Mouse (Mus musculus) left cerebral cortex, adult 11 months (tissue): ENCODE data around the gene Prps1l3.

Experiments
- DNase-seq: peaks from one replicate; pipeline ENCODE4 v3.0.0; 2022; ENCODE audit warnings: low spot score

The Prps1l3 gene

GRCm38 (mm10) chr12:57243671-57244495 is 13.7 kb downstream of the Prps1l3 start:
- no peak for DNase-seq

- no peak for DNase-seq
Measured at GRCm38 (mm10) chr12:57258572-57258971, 28.4 kb downstream of the Prps1l3 start.

GRCm38 (mm10) chr12:57275456-57275855 is 45.2 kb downstream of the Prps1l3 start:
- DNase-seq: no peak

DNA sequence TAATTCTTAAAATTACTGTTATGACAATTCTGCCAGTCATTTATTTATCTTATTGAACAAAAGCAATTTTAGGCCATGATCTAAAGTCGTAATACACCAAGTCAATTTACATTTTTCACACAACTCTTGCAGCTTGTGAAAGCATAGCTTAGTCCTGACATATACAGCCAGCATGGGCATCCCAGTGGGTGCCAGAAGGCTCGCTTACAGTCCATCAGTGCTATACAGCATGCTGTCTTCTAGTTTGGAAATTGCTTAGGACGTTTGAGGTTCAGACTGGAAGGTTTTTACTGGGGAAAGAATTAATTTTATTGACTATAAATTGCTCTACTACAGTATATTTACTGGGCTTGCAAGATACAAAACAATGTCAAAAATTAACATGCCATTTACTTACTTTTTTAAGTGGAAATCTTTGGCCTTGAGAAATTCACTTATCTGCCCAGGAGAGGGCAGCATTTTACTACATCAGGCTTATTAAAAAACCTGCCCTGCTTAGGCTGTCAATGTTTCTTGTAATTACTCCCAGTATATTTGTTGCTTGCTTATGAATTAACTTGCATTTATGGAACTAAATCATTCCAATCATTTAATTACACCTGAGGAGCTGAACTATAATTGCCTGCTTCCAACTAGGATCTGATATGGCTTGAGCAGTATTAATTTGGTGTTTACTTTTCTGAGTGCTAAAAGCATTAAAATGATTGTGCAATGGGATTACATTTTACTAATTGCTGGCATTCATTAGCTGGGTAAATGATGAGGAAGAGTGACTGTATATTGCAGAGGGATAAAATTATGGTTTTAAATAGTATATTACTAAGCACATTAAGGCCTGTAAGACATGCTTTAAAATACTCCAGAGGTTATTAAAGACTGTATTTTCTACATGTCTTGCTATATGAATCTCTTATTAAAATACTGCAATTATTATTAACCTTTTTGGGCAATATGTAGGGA is 51.2 kb downstream of the Prps1l3 start:
- peak; percentile 7 for DNase-seq

DNA sequence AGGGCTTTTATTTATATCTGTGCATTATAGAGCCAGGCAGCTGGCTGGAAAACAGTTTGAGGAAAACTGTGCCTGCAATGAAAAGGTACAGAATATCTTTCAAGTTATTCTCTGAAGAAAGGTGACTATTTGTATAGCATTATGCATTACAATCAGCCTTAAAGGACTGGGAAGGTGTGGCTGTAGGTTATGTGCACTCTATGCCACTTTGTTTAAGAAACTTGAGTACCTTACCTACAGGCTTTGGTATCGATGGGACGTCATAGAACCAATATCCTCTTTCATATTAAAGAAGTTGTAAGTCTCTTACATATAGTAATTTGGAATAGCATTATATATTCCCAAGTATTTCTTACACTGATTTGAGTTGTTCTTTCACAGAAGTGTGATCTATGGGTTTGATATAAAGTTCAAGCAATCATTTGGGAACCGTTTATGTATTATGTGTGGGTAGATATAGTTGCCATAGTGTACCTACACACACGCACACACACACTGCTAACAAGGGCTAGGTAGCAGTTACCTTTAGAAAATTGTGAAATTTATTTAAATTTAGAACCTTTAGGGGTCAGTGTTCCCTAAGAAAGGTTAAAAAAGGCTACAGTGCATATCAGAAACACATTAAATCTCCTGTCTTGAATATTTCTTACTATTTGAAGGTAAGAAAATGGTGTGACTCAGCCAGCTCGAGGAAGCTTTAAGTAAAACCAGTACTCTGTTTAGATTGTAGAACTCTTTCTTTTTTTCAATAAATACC is 55.3 kb downstream of the Prps1l3 start:
- DNase-seq: no peak
